Mouse (Mus musculus) ES-Bruce4 (cell line): ENCODE data around the gene Zw10.

Source experiments
- CTCF ChIP-seq: IDR thresholded peaks from one replicate; pipeline ENCODE4 v1.8.1; 2011; ENCODE audit warnings: low read depth, low read length
- EP300 ChIP-seq: IDR thresholded peaks from 2 replicates; pipeline ENCODE4 v1.6.1; 2011; ENCODE audit warnings: low read depth, low read length; ENCODE audit not compliant: insufficient read depth
- POLR2A ChIP-seq: IDR thresholded peaks from one replicate; pipeline ENCODE4 v1.8.1; 2011; ENCODE audit warnings: low read length; ENCODE audit not compliant: insufficient read depth

GRCm38 (mm10) chr9:49109101-49109500, 53.7 kb downstream of the Zw10 start:
- TF ChIP-seq POLR2A: no peak
- no peak for TF ChIP-seq CTCF
- TF ChIP-seq EP300: no peak
